Mouse (Mus musculus) cortical plate, adult 2 months (tissue): ENCODE measurements around the gene Sgip1.

Experiments used
- CTCF ChIP-seq: fragments of 200-500 bp; IDR thresholded peaks from 2 replicates; pipeline ENCODE4 v1.5.1; 2011; ENCODE audit warnings: mild to moderate bottlenecking, control low read depth, low read length; ENCODE audit not compliant: insufficient read depth; ENCODE audit errors: extremely low read depth
- POLR2A ChIP-seq: fragments of 200-500 bp; IDR thresholded peaks from 2 replicates; pipeline ENCODE4 v1.6.1; 2011; ENCODE audit warnings: mild to moderate bottlenecking, low read length, control low read depth; ENCODE audit not compliant: insufficient read depth; ENCODE audit errors: extremely low read depth

- no peak for TF ChIP-seq POLR2A
- no peak for TF ChIP-seq CTCF
These were observed 143.1 kb downstream of the Sgip1 start for GRCm38 (mm10) chr4:102884228-102884627.
